Mouse (Mus musculus) granulocyte monocyte progenitor cell, adult 5-6 weeks (primary cell): ENCODE data around the gene Mrps10. TPM values are rescaled to one million over a fixed set of nuclear protein-coding genes. Genes with fewer than 3 reads are reported as not detected.
"Not testable (repeated sequence)": the region's sequence is repeated elsewhere in the genome, so short reads cannot be mapped to it uniquely, and the experiment has no call there.

Experiments used
- ATAC-seq: replicated peaks from 2 replicates; pipeline ENCODE4 v1.8.0; 2016; ENCODE audit warnings: mild to moderate bottlenecking, moderate TSS enrichment, inconsistent platforms; ENCODE audit not compliant: poor library complexity, severe bottlenecking
- total RNA-seq, 2 experiments: library from RNA; stranded (forward) in 1 of 2; stranded (reverse) in 1 of 2; fragments of 200-712, 200-1000 nt in 1 of 2; fragments of >200 nt in 1 of 2; fragmentation: Nextera tagmentation in 1 of 2; gene quantifications; 2 replicates each; pipeline ENCODE4 v1.2.3; 2014 to 2017

The Mrps10 gene
- total RNA-seq, 2 experiments from 2014 or later, result 65.8 to 68.0 TPM

DNA sequence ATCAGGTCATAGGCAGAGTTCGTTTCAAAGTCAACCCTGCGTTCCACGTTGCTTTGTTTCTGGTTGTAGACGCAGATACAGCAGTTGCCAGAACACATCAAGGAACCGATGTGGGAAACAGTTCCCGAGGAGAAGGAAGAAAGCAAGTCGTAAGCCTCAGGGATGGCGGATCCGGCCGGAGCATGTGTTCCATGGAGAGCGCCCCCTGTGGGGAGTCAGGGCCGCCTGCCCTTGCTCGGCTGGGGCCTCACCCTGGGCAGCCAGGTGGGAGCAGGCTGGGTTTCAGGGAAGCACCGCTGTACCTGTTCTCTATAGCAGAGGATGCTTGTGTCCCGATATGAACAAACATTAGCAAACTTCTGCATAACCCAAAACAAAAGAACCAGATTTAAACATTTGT is 9.4 kb downstream of the Mrps10 start:
- ATAC-seq, result no peak

DNA sequence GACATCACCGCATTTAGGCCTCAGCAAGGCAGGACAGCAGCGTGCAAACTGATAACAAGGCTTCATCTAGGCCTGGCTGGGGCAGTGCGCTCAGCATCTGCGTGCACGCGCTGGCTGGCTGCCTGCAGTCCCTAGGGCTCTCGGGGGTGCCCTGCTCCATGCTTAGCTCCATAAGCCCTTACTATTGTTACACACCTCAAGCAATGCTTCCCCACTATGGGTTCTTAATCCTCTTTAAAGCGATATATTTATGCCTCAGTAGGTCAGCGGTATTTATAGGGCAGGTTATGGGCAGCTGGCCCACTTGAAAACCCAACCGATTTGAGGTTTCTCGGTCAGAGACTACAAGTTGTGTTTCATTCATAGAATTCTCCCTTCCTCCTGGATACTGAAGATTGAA is 13.2 kb downstream of the Mrps10 start:
- no peak for ATAC-seq

DNA sequence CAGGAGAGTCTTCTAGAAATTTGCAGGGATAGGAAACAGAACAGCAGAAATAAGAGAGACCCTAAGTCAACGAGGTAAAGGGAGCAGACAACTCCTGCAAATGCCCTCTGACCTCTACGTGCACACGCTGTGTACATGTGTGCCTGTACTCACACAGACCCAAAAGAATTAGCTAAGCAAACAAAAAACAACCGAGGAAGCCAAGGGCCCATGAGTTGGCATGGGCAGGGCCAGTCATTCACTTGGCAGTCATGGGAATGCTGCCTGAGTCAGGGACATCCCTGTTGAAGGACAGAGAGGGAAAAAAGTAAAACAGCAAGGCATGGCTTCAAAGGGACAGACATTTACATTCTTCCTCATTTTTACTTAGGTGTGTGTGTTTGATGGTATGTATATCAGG is 14.6 kb downstream of the Mrps10 start:
- ATAC-seq, result no peak

DNA sequence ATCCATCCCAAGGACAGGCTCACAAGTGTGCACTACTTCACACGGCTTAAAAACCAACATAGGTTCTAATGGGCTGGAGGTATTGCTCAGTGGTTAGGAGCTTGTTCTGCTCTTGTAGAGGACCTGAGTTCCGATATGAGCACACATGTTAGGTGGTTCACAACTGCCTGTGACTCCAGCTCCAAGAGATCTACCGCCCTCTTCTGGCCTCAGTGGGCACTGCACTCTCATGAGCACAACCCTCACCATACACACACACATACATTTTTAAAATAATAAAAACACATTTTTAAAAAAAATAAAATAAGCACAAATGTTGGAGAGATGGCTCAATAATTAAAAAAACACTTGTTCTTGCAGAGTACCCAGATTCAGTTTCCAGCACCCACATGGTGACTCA is 15.4 kb downstream of the Mrps10 start:
- ATAC-seq, result no peak

DNA sequence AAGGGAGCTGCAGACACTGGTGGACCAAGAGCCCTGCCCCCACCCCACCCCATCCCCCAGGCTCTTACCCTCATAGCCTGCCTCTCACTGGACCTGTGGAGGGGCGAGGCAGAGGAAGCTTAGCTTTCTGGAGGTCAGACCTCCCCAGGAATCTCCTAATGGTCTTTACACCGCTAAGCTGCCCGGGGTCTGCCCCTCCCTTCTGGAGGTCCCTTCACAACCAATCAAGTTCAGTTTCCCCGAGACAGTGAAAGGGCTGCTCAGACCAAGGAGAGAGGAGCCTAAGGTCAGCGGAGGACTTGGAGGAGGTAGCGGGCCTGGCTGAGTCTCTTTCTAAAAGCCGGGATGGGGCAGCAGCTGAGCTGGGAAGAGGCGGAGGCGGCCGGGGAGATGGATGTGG is 16.5 kb downstream of the Mrps10 start, which contains the start of gene Guca1b:
Guca1b (plus strand) TSS at position 249 of the 400 bp plus-strand sequence.
- no peak for ATAC-seq

DNA sequence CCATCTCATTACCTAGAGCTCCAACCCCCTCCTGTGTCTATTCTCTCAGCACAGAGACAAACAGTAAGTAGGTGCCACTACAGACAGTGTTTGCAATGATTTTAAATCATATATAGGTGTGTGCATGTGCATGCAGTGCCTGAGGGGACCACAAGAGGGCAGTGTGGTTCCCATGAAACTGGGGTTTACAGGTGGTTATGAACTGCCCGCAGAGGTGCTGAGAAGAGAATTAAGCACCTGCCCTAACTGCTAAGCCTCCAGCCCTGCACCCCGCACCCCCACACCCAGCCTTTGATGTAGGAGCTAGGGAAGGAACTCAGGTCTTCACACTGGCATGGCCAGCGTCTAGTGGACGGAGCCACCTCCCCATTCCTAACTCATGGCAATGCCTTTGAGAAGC is 18.0 kb downstream of the Mrps10 start:
- peak; percentile 60 for ATAC-seq

DNA sequence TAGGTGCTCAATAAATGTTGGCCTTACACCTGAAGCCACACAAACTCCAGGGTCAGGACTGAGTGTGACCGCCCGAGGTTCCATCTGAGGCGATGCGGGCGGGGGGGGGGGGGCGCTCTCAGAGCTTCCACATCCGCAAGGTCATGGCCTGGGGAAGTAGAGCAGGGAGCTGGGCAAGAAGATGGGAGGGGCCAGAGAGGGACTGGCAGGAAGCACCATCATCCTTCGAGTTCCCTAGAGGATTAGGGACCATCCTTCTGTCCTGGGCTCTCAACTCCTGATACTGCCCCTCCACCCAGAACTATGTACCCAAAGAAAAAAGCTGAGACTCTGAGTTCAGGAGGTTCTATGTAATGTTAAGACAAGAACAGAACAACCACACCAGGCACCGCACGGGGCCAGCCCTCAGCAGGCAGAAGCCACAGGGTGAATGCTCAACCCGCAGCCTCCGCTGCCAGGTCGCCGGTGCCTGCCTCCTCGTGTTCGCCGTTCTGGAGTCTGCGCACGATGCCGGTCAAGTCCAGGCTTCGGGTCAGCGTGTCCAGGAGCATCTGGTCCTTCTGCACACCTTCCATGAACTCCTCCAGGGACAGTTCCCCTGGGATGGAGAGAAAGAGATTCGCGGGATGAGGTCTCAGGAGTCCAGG is 25.7 kb downstream of the Mrps10 start:
- ATAC-seq, result peak; percentile 65

DNA sequence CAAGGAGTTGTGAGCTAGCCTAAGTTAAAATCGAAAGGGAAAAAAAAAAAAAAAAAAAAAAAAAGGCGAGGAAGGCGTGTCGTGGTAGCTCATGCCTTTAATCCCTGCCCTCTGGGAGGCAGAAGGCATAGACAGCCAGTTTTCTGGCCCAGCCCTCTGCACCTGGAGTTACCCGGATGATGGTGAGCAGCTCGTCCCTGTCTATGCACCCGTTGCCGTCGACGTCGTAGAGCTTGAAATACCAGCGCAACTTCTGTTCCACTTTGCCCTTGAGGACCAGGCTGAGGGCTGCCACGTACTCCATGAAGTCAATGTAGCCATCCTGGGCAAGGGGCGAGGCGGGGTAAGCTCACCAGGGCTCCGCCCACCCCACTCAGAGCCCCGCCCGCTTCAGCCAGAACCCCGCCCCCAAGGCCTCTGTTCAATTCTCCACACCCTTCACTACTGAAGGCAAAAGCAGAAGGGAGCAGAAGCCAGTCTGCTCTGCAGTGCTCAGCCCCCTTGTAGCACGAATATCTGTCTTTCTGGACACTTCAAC is 26.8 kb downstream of the Mrps10 start:
- peak; percentile 91 for ATAC-seq

DNA sequence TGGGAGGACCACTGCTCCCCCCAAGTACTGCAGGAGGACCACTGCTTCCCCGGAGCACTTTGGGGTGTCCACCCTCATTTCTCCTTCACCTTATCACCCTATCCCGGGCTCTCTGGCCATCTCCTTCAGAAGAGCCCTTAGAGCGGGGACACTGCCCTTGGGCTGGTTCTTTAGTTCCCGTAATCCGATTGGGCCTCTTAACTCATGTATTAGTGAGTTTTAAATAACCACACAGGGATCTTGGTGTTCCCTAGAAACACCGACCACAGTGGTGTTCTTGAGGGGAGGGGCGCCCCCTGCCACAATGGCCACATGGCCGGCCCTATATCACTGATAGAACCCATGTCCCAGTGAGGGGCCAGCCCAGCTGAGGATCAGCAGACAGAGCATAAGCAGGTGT is 30.4 kb downstream of the Mrps10 start:
- no peak for ATAC-seq

DNA sequence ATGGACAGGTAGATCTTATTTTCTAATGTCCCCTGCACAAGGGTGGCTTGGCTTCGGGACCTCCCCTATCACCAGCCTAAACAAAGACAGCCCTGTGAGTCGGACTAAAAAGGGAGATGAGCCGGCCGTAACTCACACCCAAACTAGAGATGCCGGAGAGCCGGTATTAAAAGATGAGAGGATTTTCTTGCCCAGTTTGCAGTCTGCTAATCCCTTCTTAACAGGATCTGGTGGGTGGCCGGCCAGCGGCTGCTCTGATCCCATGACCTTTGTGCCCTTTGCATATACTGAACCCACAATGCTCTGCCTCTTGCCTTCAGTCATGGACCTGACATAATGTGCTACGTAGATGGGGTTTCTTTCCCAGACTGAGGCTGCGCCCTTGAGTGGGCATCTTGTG is 31.8 kb downstream of the Mrps10 start, which contains the start of gene Guca1a:
Guca1a (minus strand) TSS at position 134 of the 400 bp plus-strand sequence.
- no peak for ATAC-seq

DNA sequence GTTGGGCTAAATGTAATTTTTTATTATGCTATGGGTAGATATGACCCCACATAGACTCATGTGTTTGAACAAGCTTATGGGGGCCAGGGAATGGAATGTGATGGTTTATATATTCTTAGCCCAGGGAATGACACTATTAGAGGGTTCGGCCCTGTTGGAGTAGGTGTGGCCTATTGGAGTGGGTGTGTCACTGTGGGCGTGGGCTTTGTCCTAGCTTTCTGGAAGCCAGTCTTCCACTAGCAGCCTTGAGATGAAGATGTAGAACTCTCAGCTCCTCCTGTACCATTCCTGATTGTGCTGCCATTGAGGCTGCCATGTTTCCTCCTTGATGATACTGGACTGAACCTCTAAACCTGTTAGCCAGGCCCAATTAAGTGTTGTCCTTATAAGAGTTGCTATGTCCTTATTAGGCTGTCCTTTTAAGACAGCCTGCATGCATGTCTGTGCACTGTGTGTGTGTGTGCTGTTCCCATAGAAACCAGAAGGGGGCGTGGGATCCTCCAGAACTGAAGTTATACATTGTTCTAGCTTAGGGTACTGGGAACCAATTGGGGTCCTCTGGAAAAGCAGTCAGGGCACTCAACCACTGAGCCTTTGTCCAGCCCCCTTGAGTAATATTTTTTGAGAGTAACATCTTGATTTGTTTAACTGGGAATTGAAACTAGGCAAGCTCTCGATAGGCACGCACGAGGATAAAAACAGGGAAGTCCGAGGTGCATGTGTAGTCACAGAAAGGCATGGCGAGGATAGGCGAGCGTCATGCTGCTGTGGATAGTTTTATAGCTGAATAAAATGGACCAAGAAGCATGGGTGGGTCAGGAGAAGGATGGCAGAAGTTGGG is 39.2 kb downstream of the Mrps10 start:
- ATAC-seq, result peak; percentile 70

DNA sequence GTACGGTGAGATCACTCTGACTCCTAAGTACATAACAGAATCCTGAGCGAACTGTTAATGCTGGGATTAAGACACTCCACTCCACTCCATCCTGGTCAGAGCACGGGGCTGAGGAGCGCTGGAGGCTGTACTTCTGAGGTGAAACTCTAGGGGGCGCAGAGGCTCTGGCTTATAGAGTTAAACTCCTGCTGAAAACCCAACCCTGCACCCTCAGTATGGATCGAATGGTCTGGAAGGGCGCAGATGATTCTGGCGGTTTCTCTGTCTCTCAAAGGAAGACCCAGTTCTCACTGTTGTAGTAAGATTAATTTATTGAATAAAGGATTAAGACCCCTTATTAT is 39.8 kb downstream of the Mrps10 start:
- ATAC-seq, result peak; percentile 74

DNA sequence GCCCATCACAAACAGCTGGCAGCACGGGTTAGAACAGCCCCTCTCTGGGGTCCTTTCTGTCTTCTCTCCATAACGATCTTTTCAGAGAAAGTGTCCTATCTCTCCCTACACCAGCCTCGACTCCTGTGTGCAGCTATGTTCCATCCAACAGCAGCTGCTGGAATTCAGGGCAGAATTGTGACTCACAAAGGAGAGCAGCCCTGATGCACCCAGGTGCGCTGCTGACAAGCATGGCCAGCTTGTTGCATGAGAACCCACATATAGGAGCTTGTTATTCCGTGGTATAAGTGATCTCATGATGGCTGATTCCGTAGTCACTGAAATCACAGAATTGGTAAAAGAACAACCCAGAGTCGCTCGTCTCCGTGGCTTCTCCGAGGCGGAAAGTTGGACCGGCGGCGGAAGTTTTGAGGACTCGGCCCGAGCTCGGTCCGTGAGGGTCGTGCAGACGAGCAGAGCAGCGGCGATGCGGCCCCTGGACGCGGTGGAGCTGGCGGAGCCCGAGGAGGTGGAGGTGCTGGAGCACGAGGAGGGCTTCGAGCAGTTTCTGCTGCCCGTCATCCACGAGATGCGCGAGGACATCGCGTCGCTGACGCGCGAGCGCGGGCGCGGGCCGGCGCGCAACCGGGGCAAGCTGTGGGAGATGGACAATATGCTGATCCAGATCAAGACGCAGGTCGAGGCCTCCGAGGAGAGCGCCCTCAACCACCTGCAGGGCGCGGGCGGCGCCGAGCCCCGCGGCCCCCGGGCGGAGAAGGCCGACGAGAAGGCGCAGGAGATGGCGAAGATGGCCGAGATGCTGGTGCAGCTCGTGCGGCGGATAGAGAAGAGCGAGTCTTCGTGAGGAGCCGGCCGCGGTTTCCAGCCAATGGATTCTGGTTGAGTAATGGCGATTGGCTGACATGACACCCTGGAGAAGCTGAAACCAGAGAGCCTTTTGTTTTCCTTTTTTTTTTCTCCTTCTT is 41.5 kb downstream of the Mrps10 start:
- ATAC-seq, result peak; percentile 39

DNA sequence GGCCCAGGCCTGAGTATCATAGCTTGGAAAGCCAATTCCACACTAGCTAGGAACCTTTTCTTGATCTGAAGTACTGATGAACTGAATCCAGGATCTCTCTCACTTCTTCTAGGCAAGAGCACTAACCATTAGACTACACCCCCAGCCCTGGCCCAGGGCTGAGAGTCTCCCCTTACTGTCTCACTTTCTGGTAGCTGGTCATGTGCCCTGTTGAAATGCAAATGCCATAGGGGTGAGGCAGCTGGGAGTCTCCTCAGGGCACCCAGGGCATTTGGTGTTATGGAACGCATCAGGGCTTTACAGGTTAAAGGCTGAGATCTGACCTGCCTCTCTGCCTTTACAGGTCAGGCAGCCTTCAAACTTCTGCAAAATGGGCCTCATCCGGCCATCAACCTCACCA is 51.5 kb downstream of the Mrps10 start:
- no peak for ATAC-seq

DNA sequence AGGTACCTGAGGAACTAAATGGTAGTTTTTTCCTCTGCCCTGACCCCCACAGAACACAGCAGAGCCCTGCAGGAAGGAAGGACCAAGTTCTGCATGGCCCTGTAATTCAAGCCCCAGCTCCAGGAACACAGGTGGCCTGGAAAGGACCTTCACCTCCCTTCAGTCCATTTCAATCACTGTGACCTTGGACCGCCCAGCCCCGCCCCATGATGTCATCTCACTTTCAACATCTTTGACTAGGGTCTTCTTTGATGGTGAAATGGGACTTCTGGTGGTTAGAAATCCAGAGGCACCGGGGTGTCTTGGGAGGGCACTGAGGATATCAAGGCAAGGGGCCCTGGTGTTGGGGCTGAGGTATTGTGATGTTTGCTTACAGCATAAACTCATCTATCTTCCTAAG is 52.9 kb downstream of the Mrps10 start:
- no peak for ATAC-seq

DNA sequence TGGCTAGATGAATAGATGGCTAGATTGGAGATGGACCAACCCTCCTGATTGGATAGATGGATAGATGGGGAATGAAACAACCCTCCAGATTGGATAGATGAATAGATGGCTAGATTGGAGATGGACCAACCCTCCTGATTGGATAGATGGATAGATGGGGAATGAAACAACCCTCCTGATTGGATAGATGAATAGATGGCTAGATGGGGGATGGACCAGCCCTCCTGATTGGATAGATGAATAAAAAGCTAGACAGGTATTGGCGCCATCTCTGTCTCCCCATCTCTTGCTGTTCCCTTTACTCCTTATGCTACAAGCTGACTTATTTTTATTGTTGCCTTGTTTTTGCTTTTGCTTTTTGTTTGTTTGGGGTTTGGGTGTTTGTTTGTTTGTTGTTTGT is 53.9 kb downstream of the Mrps10 start:
- ATAC-seq, result not testable (repeated sequence)

DNA sequence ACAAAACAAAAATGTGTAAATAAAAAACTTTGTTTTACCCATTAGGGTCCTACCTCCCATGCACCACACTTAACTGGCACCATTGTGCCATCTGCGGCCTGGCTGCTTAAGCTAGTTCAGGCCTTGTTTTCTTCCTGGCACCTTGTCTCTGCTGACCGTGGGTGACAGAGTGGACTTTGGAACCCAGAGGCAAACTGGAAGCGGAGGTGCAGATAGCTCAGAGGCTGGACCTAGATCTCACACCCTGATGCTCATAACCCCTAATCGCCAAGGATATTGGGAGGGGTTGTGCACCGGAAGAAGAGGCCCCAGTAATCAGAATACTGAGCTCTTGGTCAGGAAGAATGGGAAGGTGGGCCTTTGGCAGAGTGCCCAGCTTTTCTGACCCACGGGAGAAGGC is 55.5 kb downstream of the Mrps10 start:
- no peak for ATAC-seq

DNA sequence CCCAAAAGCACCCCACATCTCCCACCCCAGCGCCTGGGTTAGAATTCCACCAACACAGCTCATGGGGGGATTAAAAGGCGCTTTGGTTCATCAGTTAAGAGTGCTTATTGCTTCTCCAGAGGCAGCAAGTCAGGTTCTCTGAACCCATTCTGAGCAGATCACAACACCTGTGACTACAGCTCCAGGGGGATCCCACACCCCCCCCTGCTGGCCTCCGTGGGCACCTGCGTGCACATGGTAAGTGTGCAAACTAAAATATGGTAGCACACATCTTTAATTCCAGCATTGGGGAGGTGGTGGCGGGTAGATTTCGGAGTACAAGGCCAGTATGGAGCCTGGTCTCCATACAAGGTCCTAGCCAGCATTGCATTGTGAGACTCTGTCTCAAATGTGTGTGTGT is 58.6 kb downstream of the Mrps10 start:
- ATAC-seq, result 0 out of 2 replicates have a peak, but pooled peaks have one; percentile 38

DNA sequence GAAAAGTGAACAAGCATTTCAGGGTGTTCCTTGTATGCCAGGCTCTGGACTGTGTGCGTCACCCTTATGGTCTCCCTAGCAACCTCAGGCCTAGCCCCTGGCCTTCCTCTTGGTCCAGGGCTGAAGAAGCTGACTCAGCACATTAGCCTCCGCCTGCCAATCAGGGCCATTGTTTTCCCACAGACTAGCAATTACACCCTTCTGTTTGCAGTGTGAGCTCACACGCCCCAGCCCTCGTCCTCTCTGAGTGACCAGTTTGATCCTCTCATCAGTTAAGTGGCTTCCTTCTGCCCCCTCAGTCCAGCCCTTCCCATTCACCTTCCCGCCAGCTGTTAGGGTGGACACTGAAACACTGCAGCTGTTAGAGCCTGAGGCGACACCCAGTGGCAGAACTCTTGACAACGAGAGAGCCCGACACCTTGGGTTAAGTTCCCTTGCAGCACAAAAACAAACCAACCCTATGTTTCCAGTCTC is 60.2 kb downstream of the Mrps10 start:
- ATAC-seq, result peak; percentile 46

DNA sequence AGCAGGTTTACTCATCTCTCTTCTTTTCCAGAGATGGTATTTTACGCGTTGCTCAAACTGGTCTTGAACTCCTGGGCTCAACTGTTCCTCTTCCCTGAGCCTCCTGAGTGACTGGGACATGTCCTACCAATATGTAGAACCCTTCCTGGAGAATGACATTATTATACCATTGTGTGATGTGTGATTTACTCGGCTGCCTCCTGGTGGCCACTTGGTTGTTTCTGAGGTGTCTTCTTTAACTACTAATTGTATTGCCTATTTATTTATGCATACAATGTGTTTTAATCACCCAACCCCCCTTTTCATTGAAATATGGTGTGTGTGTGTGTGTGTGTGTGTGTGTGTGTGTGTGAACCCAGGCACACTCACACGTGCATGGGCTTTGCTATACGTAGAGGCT is 62.1 kb downstream of the Mrps10 start:
- ATAC-seq, result no peak
